Mouse (Mus musculus) kidney, adult 2 months (tissue): ENCODE data around the gene Trip4. TPM values are rescaled to one million over a fixed set of nuclear protein-coding genes. Genes with fewer than 3 reads are reported as not detected.

Source experiments
- DNase-seq: peaks from one replicate; pipeline ENCODE4 v3.0.0; 2021
- H3K27ac ChIP-seq: fragments of 200-500 bp; 2 replicates; pipeline ENCODE4 v1.5.1; 2012; ENCODE audit warnings: low read depth, low read length, control low read depth, inconsistent platforms; ENCODE audit not compliant: insufficient read depth
- H3K27me3 ChIP-seq: fragments of 200-500 bp; replicated peaks from 2 replicates; pipeline ENCODE4 v1.6.1; 2012; ENCODE audit warnings: mild to moderate bottlenecking, moderate library complexity, low read length, inconsistent platforms; ENCODE audit not compliant: control insufficient read depth, insufficient read depth
- H3K36me3 ChIP-seq: fragments of 200-500 bp; 2 replicates; pipeline ENCODE4 v1.6.1; 2012; ENCODE audit warnings: mild to moderate bottlenecking, moderate library complexity, low read length, inconsistent platforms; ENCODE audit not compliant: control insufficient read depth, insufficient read depth
- H3K4me1 ChIP-seq: fragments of 200-500 bp; 2 replicates; pipeline ENCODE4 v1.6.1; 2011; ENCODE audit warnings: low read length; ENCODE audit not compliant: control insufficient read depth, insufficient read depth
- H3K4me3 ChIP-seq: fragments of 200-500 bp; 2 replicates; pipeline ENCODE4 v1.5.1; 2011; ENCODE audit warnings: mild to moderate bottlenecking, low read depth, low read length, control low read depth; ENCODE audit not compliant: insufficient read depth
- CTCF ChIP-seq: fragments of 200-500 bp; conservative IDR thresholded peaks from 2 replicates; pipeline ENCODE4 v1.5.1; 2011; ENCODE audit warnings: low read depth, mild to moderate bottlenecking, control low read depth, low read length, moderate library complexity, mixed read lengths; ENCODE audit not compliant: insufficient read depth, insufficient read length
- POLR2A ChIP-seq: fragments of 200-500 bp; IDR thresholded peaks from one replicate; pipeline ENCODE4 v1.6.1; 2011; ENCODE audit warnings: low read depth, low read length, control low read depth
- whole genome bisulfite sequencing: fragments of 180-500 bp; shearing (Covaris S2); methylation state at CpG from one replicate; pipeline ENCODE4 v1.1.7; 2018; 5-methylcytosine and 5-hydroxymethylcytosine counted together
- polyA plus RNA-seq: library from polyadenylated mRNA; depleted of rRNA; stranded (reverse); fragments of >200 nt; gene quantifications from 2 replicates; pipeline ENCODE4 v1.2.3, GENCODE M21; 2012

Trip4 gene
- polyA plus RNA-seq, 1 experiment, result 11.9 TPM

GRCm38 (mm10) chr9:65834628-65835354 lies 73.8 kb downstream of the Trip4 start:
- DNase-seq, result no peak
- Histone ChIP-seq H3K27ac (no peak overlapping the region), H3K27me3 (no peaks in the 10 kb centered on the region), H3K36me3 (peaks cover 2% of the 10 kb centered on the region), H3K4me1 (peaks cover 3% of the 10 kb centered on the region; the same call in 1 of the 2 replicates), H3K4me3 (no peak overlapping the region)
- TF ChIP-seq CTCF, result no peak
- no peak for TF ChIP-seq POLR2A
- 91% methylated on average over 10 of the region's 10 CpGs for WGBS

- H3K4me1 ChIP-seq, result peaks cover 3% of the 10 kb centered on the region; the same call in 1 of the 2 replicates
- H3K27me3 ChIP-seq, result no peaks in the 10 kb centered on the region
- no peak for DNase-seq
- TF ChIP-seq POLR2A (no peak), CTCF (no peak)
- no peak overlapping the region for H3K4me3 ChIP-seq
- H3K36me3 ChIP-seq, result peaks cover 2% of the 10 kb centered on the region
- no peak overlapping the region for H3K27ac ChIP-seq
Measured at GRCm38 (mm10) chr9:65833640-65834039, 75.0 kb downstream of the Trip4 start.

- no peak for TF ChIP-seq POLR2A
- no peak for TF ChIP-seq CTCF
- DNase-seq, result no peak
- Histone ChIP-seq H3K36me3 (peaks cover 2% of the 10 kb centered on the region), H3K4me3 (no peak overlapping the region), H3K27ac (no peak overlapping the region), H3K4me1 (peaks cover 3% of the 10 kb centered on the region; the same call in 1 of the 2 replicates), H3K27me3 (no peaks in the 10 kb centered on the region)
- 94% methylated on average over 2 of the region's 2 CpGs for WGBS
Measured at GRCm38 (mm10) chr9:65833230-65833629, 75.4 kb downstream of the Trip4 start.

GRCm38 (mm10) chr9:65832041-65832440 lies 76.6 kb downstream of the Trip4 start:
- Histone ChIP-seq H3K4me1 (peaks cover 6% of the 10 kb centered on the region; the same call in 1 of the 2 replicates), H3K36me3 (peaks cover 2% of the 10 kb centered on the region), H3K27ac (peak overlapping the region; percentile 31; the same call in 1 of the 2 replicates), H3K27me3 (no peaks in the 10 kb centered on the region), H3K4me3 (no peak overlapping the region)
- no peak for DNase-seq
- TF ChIP-seq POLR2A, result no peak
- no peak for TF ChIP-seq CTCF
- WGBS, result 27% methylated on average over 2 of the region's 2 CpGs

- Histone ChIP-seq H3K36me3 (no peaks in the 10 kb centered on the region), H3K27me3 (no peaks in the 10 kb centered on the region), H3K4me1 (peaks cover 8% of the 10 kb centered on the region; the same call in 1 of the 2 replicates), H3K27ac (no peak overlapping the region), H3K4me3 (no peak overlapping the region)
- TF ChIP-seq POLR2A, result no peak
- no peak for TF ChIP-seq CTCF
- no peak for DNase-seq
- 74% methylated on average over 4 of the region's 4 CpGs for WGBS
Measured at GRCm38 (mm10) chr9:65831164-65831563, 77.4 kb downstream of the Trip4 start.

- no peak overlapping the region for H3K4me3 ChIP-seq
- 93% methylated on average over 4 of the region's 4 CpGs for WGBS
- no peaks in the 10 kb centered on the region for H3K36me3 ChIP-seq
- TF ChIP-seq CTCF (no peak), POLR2A (no peak)
- no peak overlapping the region for H3K27ac ChIP-seq
- no peak for DNase-seq
- H3K4me1 ChIP-seq, result peaks cover 13% of the 10 kb centered on the region
- H3K27me3 ChIP-seq, result no peaks in the 10 kb centered on the region
Measured at GRCm38 (mm10) chr9:65830255-65830654, 78.3 kb downstream of the Trip4 start.

GRCm38 (mm10) chr9:65829410-65829809 lies 79.2 kb downstream of the Trip4 start:
- peaks cover 13% of the 10 kb centered on the region for H3K4me1 ChIP-seq
- DNase-seq, result peak; percentile 70

More at GRCm38 (mm10) chr9:65829410-65829809, 79.2 kb downstream of the Trip4 start:
- no peak for TF ChIP-seq POLR2A
- TF ChIP-seq CTCF, result peak; percentile 42
- H3K27ac ChIP-seq, result no peak overlapping the region
- no peaks in the 10 kb centered on the region for H3K27me3 ChIP-seq
- WGBS, result 89% methylated on average over 2 of the region's 2 CpGs
- no peak overlapping the region for H3K4me3 ChIP-seq
- no peaks in the 10 kb centered on the region for H3K36me3 ChIP-seq
